Mouse (Mus musculus): ENCODE measurements around the gene Spats2l. TPM values are rescaled to one million over a fixed set of nuclear protein-coding genes. Genes with fewer than 3 reads are reported as not detected.

The Spats2l gene
- polyA plus RNA-seq, 1 experiment from 2014 or later: 52.4 TPM

GRCm38 (mm10) chr1:57833145-57833544 lies 59.2 kb downstream of the Spats2l start:
- no peak overlapping the region for H3K4me2 ChIP-seq (ENCODE audit: low read depth, low read length)
- H3K27ac ChIP-seq (replicated peaks; ENCODE audit: low read depth, low read length): no peak overlapping the region
- no peaks in the 10 kb centered on the region for H3K27me3 ChIP-seq (ENCODE audit: control insufficient read depth, insufficient read depth, low read length)
- H3K4me3 ChIP-seq (ENCODE audit: low read depth, low read length): no peak overlapping the region
- ATAC-seq (replicated peaks; ENCODE audit: insufficient number of reproducible peaks, low FRiP score, low TSS enrichment, low read depth) (no peak), DNase-seq (ENCODE audit: low spot score) (no peak)
- 81% methylated on average over 2 of the region's 2 CpGs for WGBS
- H3K9me3 ChIP-seq (replicated peaks; ENCODE audit: control insufficient read depth, low read length): no peaks in the 10 kb centered on the region
- no peak overlapping the region for H3K9ac ChIP-seq (replicated peaks; ENCODE audit: low read length)
- H3K4me1 ChIP-seq (ENCODE audit: control insufficient read depth, insufficient read depth, low read length): no peaks in the 10 kb centered on the region
- no peaks in the 10 kb centered on the region for H3K36me3 ChIP-seq (replicated peaks; ENCODE audit: control insufficient read depth, insufficient read depth, low read depth, low read length)

GRCm38 (mm10) chr1:57835128-57835527 lies 61.2 kb downstream of the Spats2l start:
- H3K27me3 ChIP-seq (ENCODE audit: control insufficient read depth, insufficient read depth, low read length): no peaks in the 10 kb centered on the region
- DNase-seq (ENCODE audit: low spot score) (no peak), ATAC-seq (replicated peaks; ENCODE audit: insufficient number of reproducible peaks, low FRiP score, low TSS enrichment, low read depth) (no peak)
- WGBS: 40% methylated on average over 7 of the region's 7 CpGs
- H3K4me1 ChIP-seq (ENCODE audit: control insufficient read depth, insufficient read depth, low read length): no peaks in the 10 kb centered on the region
- no peaks in the 10 kb centered on the region for H3K36me3 ChIP-seq (replicated peaks; ENCODE audit: control insufficient read depth, insufficient read depth, low read depth, low read length)
- no peak overlapping the region for H3K9ac ChIP-seq (replicated peaks; ENCODE audit: low read length)
- no peak overlapping the region for H3K4me3 ChIP-seq (ENCODE audit: low read depth, low read length)
- no peak overlapping the region for H3K4me2 ChIP-seq (ENCODE audit: low read depth, low read length)
- no peak overlapping the region for H3K27ac ChIP-seq (replicated peaks; ENCODE audit: low read depth, low read length)
- no peaks in the 10 kb centered on the region for H3K9me3 ChIP-seq (replicated peaks; ENCODE audit: control insufficient read depth, low read length)

GRCm38 (mm10) chr1:57836686-57837317 lies 62.8 kb downstream of the Spats2l start:
- Histone ChIP-seq H3K4me3 (ENCODE audit: low read depth, low read length) (no peak overlapping the region), H3K9ac (replicated peaks; ENCODE audit: low read length) (no peak overlapping the region), H3K4me1 (ENCODE audit: control insufficient read depth, insufficient read depth, low read length) (no peaks in the 10 kb centered on the region), H3K27me3 (ENCODE audit: control insufficient read depth, insufficient read depth, low read length) (no peaks in the 10 kb centered on the region), H3K36me3 (replicated peaks; ENCODE audit: control insufficient read depth, insufficient read depth, low read depth, low read length) (no peaks in the 10 kb centered on the region), H3K27ac (replicated peaks; ENCODE audit: low read depth, low read length) (no peak overlapping the region), H3K9me3 (replicated peaks; ENCODE audit: control insufficient read depth, low read length) (no peaks in the 10 kb centered on the region), H3K4me2 (ENCODE audit: low read depth, low read length) (no peak overlapping the region)
- WGBS: 79% methylated on average over 5 of the region's 5 CpGs
- DNase-seq (ENCODE audit: low spot score): no peak
- no peak for ATAC-seq (replicated peaks; ENCODE audit: insufficient number of reproducible peaks, low FRiP score, low TSS enrichment, low read depth)

- H3K36me3 ChIP-seq (replicated peaks; ENCODE audit: control insufficient read depth, insufficient read depth, low read depth, low read length): no peaks in the 10 kb centered on the region
- DNase-seq (ENCODE audit: low spot score) (no peak), ATAC-seq (replicated peaks; ENCODE audit: insufficient number of reproducible peaks, low FRiP score, low TSS enrichment, low read depth) (no peak)
- H3K4me2 ChIP-seq (ENCODE audit: low read depth, low read length): no peak overlapping the region
- 87% methylated on average over 6 of the region's 6 CpGs for WGBS
- H3K4me1 ChIP-seq (ENCODE audit: control insufficient read depth, insufficient read depth, low read length): no peaks in the 10 kb centered on the region
- no peak overlapping the region for H3K9ac ChIP-seq (replicated peaks; ENCODE audit: low read length)
- H3K9me3 ChIP-seq (replicated peaks; ENCODE audit: control insufficient read depth, low read length): no peaks in the 10 kb centered on the region
- no peak overlapping the region for H3K4me3 ChIP-seq (ENCODE audit: low read depth, low read length)
- no peaks in the 10 kb centered on the region for H3K27me3 ChIP-seq (ENCODE audit: control insufficient read depth, insufficient read depth, low read length)
- no peak overlapping the region for H3K27ac ChIP-seq (replicated peaks; ENCODE audit: low read depth, low read length)
Observed at GRCm38 (mm10) chr1:57839863-57840262, 65.9 kb downstream of the Spats2l start.

- WGBS: 87% methylated on average over 9 of the region's 9 CpGs
Observed at GRCm38 (mm10) chr1:57845054-57845722, 71.2 kb downstream of the Spats2l start.

DNA sequence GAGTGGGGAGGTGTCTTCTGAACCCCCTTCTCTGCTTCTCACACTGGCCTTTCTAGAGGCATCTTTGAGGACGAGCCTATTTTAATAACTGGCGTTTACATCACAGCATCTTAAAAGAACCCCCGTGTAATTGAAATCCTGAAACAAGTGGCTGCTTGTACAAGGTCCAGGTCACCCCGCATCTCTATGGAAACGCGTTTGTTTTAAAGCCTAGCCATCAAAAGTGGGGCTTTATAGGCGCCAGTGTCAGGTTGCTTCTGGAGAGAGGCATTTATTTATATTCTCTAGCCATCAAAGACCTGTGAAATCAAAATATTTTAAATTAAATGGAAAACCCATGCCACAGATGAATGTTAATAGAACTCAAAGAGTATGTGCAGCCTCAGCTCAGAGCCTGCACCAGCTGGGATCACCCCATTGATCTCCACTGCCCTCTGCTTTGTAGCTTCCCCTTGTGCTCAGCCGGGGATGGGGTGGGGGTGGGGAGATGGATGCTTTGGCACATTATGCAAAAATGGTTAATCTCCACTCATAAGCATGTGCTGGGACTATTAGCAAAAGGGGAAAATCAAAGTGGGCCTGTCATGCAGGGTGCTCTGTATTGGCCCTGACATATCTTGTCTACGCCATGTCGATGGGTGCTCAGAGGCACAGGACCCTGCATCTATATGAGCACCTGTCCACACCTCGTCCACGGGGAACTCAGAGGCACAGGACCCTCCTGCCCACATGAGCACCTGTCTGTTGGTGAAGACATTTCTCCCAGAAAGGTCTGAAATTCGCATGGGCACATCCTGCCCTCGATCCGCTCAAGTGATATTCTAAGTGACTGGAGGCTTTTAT lies 73.1 kb downstream of the Spats2l start:
- ATAC-seq (replicated peaks; ENCODE audit: insufficient number of reproducible peaks, low FRiP score, low TSS enrichment, low read depth): peak; percentile 66
- Histone ChIP-seq H3K4me3 (ENCODE audit: low read depth, low read length) (no peak overlapping the region), H3K36me3 (replicated peaks; ENCODE audit: control insufficient read depth, insufficient read depth, low read depth, low read length) (no peaks in the 10 kb centered on the region), H3K4me1 (ENCODE audit: control insufficient read depth, insufficient read depth, low read length) (no peaks in the 10 kb centered on the region), H3K27ac (replicated peaks; ENCODE audit: low read depth, low read length) (no peak overlapping the region), H3K9me3 (replicated peaks; ENCODE audit: control insufficient read depth, low read length) (no peaks in the 10 kb centered on the region), H3K9ac (replicated peaks; ENCODE audit: low read length) (no peak overlapping the region), H3K4me2 (ENCODE audit: low read depth, low read length) (no peak overlapping the region), H3K27me3 (ENCODE audit: control insufficient read depth, insufficient read depth, low read length) (no peaks in the 10 kb centered on the region; the same call in 1 of the 2 replicates)
- DNase-seq (ENCODE audit: low spot score): peak; percentile 60
- 63% methylated on average over 15 of the region's 15 CpGs for WGBS

More at GRCm38 (mm10) chr1:57845054-57845722, 71.2 kb downstream of the Spats2l start:
- Histone ChIP-seq H3K4me3 (ENCODE audit: low read depth, low read length) (no peak overlapping the region), H3K9me3 (replicated peaks; ENCODE audit: control insufficient read depth, low read length) (no peaks in the 10 kb centered on the region), H3K9ac (replicated peaks; ENCODE audit: low read length) (no peak overlapping the region), H3K27ac (replicated peaks; ENCODE audit: low read depth, low read length) (no peak overlapping the region), H3K36me3 (replicated peaks; ENCODE audit: control insufficient read depth, insufficient read depth, low read depth, low read length) (no peaks in the 10 kb centered on the region), H3K4me1 (ENCODE audit: control insufficient read depth, insufficient read depth, low read length) (no peaks in the 10 kb centered on the region), H3K4me2 (ENCODE audit: low read depth, low read length) (no peak overlapping the region), H3K27me3 (ENCODE audit: control insufficient read depth, insufficient read depth, low read length) (no peaks in the 10 kb centered on the region; the same call in 1 of the 2 replicates)
- DNase-seq (ENCODE audit: low spot score) (no peak), ATAC-seq (replicated peaks; ENCODE audit: insufficient number of reproducible peaks, low FRiP score, low TSS enrichment, low read depth) (no peak)

- Histone ChIP-seq H3K27me3 (ENCODE audit: control insufficient read depth, insufficient read depth, low read length) (no peaks in the 10 kb centered on the region; the same call in 1 of the 2 replicates), H3K4me2 (ENCODE audit: low read depth, low read length) (no peak overlapping the region), H3K4me3 (ENCODE audit: low read depth, low read length) (no peak overlapping the region), H3K4me1 (ENCODE audit: control insufficient read depth, insufficient read depth, low read length) (no peaks in the 10 kb centered on the region; the same call in 1 of the 2 replicates), H3K9ac (replicated peaks; ENCODE audit: low read length) (no peak overlapping the region), H3K27ac (replicated peaks; ENCODE audit: low read depth, low read length) (no peak overlapping the region), H3K9me3 (replicated peaks; ENCODE audit: control insufficient read depth, low read length) (no peaks in the 10 kb centered on the region), H3K36me3 (replicated peaks; ENCODE audit: control insufficient read depth, insufficient read depth, low read depth, low read length) (no peaks in the 10 kb centered on the region)
- ATAC-seq (replicated peaks; ENCODE audit: insufficient number of reproducible peaks, low FRiP score, low TSS enrichment, low read depth): no peak
- WGBS: 85% methylated on average over 4 of the region's 4 CpGs
- DNase-seq (ENCODE audit: low spot score): no peak
Observed at GRCm38 (mm10) chr1:57849087-57849486, 75.1 kb downstream of the Spats2l start.
